Mouse (Mus musculus) lung, postnatal 14 days (tissue): ENCODE data around the gene Fosl1.
"Not testable (repeated sequence)": the region's sequence is repeated elsewhere in the genome, so short reads cannot be mapped to it uniquely, and the experiment has no call there.

Experiments used
- DNase-seq: peaks from one replicate; pipeline ENCODE4 v3.0.0; 2021

Fosl1 gene

DNA sequence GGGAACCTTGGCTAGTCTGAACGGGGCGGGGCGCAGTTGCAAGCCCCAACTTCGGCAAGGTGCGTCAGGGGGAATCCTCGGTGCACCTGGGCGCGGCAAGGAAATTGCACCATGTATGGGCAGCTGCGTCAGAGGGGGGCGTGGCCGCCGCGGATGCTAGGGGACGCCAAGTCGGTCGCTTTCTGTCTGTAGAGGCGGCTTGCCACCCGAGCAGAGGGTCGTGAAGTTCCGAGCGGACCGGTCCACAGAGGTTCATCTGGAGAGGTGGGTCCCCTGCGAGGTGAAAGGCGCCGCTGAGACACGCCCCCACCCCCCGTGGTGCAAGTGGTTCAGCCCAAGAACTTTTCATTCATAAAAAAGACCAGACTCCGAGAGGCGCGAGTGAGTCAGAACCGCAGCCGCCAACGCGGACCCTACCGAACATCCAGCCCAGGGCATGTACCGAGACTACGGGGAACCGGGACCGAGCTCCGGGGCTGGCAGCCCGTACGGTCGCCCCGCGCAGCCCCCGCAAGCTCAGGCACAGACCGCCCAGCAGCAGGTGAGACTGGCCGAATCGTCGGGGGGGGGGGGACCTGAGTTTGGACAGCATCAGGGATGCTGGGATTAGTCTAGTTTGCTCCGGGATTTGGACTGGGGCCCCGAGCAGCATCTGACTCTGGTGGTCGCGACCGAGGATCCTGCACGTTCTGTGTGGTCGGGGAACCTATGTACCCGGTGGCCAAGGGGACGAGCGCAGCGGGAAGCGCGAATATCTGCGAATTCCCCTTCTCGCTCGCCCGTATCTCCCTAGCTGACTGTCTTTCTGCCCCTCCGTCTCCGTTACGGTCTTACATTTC is at the start of gene Fosl1:
Fosl1 (plus strand) TSS at position 33 of the 839 bp plus-strand sequence.
- peak; percentile 75 for DNase-seq

DNA sequence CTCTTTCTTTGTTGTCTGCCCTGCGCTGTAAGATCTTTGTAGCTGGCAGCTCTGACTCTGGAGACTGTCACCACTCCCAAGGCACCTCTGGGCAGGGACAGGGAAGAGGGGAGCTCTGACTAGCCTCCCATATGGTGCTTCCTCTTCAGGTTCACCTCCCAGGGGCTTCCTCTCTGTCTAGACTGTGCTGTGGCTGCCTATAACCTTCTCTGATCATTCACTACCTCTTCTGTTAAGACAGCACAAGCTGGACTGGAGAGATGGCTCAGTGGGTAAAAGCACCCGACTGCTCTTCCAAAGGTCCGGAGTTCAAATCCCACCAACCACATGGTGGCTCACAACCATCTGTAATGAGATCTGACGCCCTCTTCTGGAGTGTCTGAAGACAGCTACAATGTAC is 46.3 kb upstream of the Fosl1 start:
- DNase-seq, result not testable (repeated sequence)

DNA sequence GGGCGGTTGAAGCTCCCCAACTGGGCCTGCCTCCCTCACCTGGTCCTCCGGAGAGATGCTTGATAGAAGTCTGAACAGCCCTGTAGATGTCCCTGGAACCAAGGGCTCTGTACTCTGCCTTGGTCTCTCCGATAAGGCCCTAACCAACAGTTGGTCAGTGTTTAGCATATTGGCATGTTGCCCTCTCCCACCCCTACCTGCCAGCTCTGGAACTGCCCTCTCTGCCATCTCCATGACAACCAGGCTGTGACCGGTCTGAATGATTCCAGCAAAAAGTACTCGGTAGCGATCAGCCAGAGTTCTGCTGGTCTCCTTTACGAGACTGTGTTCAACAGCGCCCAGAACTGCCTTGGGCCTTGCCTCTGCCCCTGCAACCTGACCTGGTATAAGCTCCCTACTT is 45.1 kb upstream of the Fosl1 start, which contains the start of gene Tsga10ip:
Tsga10ip (minus strand) TSS at position 234 of the 400 bp plus-strand sequence.
- DNase-seq, result no peak

DNA sequence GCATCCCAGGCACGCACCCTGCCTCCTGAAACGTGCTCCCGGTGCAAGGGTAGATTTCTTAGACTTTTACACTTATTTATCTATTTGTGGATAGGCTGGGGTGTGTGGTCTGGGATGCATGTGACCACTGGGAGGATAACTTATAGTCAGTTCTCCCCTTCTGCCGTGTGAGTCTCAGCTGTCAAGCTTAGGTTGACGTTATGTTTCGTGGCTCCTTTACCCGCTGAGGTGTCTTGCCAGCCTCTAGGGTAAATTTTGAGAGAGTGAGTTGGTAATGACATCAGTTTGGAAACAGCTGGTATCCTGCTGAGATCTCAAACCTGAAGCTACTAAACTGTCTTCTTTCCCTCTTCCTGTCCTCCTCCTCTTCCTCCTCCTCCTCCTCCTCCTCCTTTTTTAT is 41.4 kb upstream of the Fosl1 start:
- no peak for DNase-seq

DNA sequence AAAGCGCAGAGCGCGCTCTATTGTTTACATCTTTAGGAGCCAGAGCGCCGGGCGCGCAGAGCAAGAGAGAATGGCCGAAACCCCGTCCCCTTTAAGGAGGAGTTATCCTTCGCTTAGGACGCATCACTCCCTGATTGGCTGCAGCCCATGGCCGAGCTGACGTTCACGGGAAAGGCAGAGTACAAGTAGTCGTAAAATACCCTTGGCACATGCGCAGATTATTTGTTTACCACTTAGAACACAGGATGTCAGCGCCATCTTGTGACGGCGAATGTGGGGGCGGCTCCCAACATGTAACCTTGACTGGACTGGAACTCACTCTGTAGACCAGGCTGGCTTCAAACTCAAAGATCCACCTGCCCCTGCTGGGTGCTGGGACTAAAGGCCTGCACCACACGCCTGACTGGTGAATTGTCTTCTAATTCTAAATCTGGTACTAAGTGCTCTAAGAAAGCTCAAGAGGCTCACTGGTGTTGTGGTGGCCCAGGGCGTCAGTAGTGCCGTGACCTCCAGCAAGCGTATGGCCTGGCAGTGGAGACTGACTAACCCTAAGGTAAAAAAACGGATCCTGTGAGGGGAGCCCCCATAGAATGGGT is 40.7 kb upstream of the Fosl1 start:
- peak; percentile 40 for DNase-seq

DNA sequence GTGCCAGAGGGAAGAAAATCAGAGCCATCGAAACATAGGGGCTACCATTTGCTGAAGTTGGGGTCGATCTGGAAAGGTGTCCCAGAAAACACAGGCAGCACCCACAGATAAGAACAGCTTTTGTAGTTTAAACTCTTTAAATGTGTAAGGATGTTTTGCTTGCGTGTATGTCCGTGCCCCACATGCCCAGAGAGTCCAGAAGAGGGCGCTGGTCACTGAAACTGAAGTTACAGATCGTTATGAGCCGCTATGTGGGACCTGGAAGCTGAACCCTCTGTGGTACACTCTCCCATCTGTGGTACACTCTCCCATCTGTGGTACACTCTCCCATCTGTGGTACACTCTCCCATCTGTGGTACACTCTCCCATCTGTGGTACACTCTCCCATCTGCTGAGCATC is 40.2 kb upstream of the Fosl1 start:
- DNase-seq, result peak; percentile 78

DNA sequence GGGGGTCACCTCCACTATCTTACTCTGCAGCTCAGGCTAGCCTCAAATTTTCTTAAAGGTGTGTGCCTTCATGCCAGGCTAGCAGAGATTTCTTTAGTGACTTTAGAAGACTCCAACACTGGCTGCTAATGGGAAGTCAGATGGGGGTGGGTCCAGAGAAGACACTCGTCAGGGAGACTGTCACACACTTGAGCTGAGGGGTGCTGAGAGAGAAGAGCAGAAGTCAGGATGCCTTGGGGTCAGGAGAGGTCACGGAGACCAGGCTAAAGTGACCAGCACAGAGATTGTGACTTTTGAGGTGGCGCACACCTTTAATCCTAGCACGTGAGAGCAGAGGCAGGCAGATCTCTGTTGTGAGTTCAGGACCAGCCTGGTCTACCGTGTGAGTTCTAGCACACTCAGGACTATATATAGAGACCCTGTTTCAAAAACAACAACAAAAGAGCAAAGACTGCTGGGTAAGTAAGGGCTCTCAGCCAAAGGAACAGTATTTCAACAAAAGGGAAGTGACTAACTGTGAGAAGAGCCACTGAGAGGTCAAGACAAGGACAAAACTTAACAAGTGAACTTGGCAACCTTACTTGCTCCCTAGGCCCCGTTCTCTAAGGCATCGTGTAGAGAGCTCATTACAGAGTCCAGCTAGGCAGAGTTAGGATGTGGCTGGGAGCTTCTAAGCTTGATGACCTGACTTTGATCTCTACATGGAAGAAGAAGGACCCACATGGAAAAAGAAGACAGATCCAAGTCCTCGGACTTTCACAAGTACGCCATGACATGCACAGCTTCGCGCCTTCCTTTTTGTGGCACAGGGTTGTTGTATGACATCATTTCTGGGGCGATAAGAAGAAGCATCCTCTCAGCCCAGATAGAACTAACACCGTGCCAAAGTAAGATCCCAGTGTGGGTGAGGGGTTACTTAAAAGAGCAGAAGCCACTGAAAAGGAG is 39.0 kb upstream of the Fosl1 start:
- DNase-seq, result no peak

DNA sequence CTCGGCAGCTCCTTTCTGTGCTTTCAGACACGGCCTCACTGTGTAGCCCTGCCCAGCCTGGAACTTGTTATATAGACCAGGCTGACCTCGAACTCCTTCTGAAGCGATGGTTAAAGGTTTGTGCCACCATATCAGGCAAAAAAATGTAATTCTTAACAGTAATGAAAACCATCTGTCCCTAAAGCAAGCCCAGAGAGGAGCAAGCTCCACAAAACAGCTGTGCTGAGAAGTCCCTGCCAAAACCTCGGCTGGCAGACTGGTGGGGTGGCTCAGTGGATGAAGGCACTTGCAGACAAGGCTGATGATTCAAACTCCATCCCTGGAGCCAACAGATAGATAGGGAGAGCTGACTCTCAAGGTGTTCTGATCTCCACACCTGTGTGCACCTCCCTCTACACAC is 38.3 kb upstream of the Fosl1 start:
- DNase-seq, result peak; percentile 69

DNA sequence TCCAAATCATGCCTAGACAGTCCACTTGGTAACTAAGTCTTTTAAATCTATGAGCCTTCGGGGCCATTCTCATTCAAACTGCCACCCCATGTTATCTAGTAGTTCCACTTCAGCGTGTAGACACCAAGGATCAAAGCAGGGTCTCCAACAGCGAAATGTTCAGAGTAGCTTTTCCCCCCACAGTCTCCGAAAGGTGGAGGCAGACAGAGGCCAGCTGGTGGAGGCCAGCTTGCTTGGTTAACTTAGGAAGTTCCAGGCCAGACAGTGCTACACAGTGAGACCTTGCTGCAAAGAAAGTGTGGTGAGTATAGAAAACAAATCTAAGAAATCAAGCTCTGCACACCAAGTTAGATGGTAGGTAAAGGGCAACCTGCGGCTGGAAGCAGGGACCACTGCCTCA is 36.7 kb upstream of the Fosl1 start:
- peak; percentile 64 for DNase-seq

DNA sequence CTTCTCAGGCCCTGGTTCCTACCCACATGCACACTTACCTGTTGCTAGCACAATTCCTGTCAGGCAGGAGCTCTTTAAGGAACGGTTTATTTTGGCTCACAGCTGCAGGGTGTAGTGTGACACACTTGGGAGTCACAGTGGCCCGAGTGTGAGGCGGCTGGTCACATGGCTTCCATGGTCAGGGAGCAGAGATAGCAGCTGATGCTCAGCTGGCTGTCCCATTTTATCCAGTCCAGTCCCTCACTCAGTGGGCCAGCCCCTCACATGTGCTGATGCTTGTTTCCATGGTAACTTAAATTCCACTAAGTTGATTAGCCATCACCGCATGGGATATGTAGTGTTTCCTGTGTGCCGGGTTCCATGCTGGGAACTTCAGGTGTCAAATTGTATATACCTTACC is 35.4 kb upstream of the Fosl1 start:
- no peak for DNase-seq

DNA sequence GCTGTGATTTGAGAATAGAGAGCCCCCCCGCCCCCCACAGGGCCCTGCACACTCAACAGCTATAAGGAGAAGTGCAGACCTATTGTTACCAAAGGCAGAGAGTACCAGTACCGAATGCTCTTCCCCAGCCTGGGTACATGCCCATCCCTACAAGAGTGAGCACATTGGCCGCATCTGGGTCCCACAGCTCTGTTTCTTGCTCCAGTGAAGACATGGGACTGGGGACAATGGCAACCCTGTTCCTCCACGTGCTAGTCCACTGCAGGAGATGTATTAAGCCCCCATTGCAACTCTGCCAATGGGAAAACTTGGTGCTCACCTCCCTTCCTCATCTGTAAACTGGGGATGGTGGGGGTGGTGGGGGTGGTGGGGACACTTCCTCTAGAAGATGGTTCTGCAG is 33.5 kb upstream of the Fosl1 start:
- DNase-seq, result no peak

DNA sequence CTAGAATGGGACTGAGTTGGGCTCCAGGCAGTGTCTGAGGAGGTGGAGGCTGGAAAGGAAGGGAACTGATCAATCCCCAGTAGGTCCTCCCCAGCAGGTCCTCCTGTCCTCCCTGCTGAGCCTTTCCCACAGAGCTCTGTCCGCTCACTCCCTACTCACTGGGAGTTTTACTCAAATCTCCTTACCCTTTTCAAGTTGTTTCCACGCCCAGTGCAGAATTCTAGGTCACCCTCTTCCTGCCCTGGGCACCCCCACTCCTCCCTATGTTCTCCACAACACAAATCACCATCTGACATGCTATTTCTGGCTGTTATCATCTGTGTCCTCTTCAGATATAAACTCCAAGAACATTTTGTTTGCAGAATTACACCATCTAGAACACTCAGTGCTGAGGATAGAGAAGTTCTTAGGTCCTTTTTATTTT is 32.8 kb upstream of the Fosl1 start:
- peak; percentile 54 for DNase-seq

DNA sequence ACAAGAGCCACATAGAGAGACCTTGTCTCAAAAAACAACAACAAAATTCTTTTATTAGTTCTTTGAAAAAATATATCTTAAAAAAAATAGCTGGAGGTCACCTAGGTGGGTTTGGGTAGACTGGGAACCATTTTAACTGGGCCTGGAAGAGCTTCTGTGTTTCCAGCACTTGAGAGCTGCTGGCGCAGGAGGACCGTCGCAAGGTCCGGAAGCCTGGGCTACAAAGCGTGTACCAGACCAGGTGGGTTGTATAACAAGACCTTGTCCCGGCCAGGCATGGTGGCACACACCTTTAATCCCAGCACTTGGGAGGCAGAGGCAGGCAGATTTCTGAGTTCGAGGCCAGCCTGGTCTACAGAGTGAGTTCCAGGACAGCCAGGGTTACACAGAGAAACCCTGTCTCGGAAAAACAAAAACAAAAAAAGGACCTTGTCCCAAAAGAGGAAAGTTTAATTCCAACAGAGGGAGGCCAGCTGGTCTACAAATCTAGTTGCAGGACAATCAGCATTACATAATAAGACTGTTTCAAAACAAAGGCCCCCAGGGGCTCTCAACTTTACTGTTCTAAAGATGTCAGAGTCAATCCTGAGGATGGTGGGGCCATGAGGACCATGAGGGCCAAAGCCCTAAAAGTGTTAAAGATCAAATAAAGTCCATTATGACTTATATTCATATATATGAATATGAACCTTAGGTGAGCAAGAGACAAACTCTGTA is 28.4 kb upstream of the Fosl1 start:
- DNase-seq, result no peak

DNA sequence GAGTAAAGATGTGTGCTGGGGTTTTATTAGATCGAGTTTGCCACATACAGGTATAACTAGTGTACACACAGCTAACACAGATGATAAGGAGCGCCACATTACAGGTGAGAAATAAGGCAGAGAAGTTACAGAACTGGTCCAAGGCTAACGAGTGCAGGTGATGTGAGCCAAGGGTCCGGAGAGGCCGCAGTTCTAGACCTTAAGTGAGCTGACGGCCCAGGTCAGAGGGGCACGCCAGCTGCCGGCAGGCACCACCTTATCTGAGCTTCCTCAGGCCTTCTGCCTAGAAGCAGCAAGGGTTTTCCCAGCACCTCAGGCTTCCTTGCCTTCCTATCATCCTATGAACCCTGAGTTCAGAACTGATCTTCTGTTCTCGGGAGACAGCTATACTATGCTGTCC is 27.7 kb upstream of the Fosl1 start:
- no peak for DNase-seq

DNA sequence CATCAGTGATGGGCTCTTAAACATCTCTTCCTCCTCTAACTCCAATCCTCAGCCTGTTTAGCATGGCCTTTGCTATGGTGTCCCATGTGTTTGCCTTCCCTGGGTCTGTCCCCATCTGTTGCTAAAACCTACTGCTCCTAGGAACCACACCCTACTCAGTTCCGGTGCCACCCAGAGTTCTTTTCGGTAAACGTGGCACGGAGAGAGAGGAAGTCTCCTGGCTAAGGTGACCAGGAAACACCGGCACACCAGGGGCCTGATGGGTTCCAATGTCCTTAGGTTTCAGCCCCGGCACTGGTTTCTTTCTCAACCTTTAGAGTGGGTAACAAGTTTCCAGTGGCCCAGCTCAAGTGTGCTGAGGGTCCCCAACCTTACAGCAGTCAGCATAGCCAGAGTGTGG is 26.8 kb upstream of the Fosl1 start:
- no peak for DNase-seq

DNA sequence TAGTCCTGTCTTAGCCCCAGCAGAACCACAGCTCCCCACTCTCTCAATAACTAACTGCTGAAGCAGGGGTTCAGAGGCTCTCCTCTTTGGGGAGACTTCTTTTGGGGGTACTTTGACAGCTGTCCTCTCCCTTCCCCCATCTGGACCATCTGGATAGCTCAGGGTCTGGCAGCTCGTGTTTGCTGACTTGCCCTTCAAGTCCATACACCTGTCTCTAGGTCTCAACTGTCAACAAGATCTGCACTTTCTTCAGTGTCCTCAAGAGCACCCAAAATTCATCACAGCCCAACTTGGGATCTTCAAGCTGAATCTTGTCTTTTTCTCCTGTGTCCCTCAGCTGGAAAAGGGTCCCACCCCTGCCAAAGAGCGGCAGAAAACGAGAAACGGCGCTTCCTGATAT is 25.6 kb upstream of the Fosl1 start:
- DNase-seq, result no peak

DNA sequence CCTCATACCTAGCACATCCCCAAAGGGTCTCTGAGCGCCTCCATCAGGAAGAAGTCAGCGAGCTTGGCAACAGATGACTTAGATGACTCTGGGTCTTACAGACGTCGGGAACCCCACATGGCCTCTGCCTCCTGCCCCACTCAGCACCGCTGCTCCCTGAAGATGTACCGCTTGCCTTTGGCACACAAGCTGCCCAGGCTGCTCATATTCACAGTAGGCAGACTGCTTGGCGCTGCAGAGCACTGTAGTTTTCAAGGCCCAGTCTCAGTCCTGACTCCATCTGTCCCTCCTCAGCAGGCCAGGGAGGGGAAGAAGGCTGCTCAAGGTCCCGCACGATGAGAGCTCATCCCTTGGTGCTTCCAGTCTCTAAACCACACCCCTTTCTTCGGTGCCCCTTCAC is 25.1 kb upstream of the Fosl1 start:
- DNase-seq, result no peak

DNA sequence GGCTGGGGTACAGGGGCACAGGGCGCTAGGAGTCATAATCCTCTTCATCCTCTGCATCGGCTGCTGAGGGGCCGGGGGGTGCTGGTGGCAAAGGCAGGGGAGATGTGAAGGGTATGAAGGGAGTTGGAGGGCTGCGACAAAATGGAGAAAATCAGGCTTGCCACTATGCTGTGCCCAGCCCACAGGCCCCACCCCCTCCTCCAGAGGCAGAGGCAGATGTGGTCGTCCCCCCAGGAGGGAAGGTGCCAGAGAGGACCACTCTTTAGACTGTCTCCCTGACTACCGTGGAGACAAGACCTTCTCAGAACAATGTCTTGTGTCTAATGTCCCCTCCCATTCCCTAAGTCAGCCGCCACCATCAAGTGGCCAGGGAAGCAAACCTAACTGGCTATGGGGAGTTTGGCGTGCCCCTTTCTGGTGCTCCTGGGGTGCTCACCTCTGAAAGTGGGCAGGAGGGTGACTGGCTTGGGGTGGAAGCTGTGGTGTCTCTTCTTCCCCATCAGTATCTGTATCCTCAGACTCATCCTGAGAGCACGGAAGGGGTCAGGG is 24.4 kb upstream of the Fosl1 start:
- no peak for DNase-seq

DNA sequence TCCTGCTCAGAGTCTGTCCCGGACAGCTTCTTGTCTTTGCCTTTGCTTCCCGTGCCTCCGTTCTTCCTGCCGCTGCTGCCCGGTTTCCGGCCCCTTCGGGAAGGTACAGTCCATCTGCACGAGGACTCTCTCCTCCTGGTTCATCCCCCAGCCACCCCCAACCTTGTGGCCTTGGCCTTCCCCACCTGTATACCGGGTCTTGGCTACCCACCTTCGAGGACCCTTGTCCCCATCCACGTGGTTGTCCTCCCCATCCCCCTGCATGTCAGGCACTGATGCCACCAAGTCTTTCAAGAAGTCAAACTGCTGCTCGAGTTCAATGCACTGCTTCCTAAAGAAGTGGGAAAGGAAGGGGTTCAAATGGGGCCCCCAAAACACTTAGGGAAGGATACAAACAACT is 23.8 kb upstream of the Fosl1 start:
- DNase-seq, result no peak

DNA sequence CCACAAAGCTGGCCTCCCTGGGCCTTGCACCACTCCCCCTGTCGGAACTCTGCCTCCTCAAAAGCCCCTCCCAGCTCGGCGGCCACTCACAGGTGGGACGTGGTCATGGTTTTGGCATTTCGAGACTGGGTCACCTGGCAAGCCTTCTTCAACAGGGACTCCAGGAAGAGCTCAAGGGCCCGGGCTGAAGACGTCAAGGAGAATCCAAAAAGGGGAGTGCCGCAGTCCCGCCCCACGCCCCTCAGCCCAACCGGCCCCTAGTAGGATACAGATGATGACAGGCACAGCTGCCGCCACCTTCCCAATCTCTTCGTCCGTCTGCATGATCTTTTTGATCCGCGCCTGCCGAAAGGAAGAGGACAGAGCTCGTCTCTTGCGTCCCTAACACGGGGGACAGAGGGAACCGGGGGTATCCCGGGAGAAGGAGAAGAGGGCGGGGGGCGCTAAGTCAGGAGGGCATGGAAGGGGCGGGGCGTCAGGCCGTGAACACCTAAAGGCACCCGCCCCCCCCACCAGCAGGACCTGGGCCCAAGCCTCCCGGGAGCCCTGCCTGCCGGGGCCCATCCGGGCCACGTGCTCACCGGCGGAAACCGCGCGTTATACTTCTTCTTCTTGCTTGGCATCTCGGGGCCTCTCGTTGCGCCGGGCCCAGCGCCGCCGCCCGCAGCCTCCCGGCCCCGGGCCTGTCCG is 23.1 kb upstream of the Fosl1 start:
- DNase-seq, result peak; percentile 77
